Mouse (Mus musculus) C2C12 (cell line): Measurements from ENCODE around the gene Ppip5k2.

Experiments used
- CTCF ChIP-seq: IDR thresholded peaks from one replicate; pipeline ENCODE4 v1.5.1; 2011; ENCODE audit not compliant: control insufficient read depth, insufficient read depth, insufficient read length
- MAX ChIP-seq: IDR thresholded peaks from one replicate; pipeline ENCODE4 v1.6.1; 2011; ENCODE audit warnings: mild to moderate bottlenecking, control low read depth
- MYOD1 ChIP-seq: IDR thresholded peaks from one replicate; pipeline ENCODE4 v1.6.1; 2011; ENCODE audit warnings: low read depth; ENCODE audit not compliant: control insufficient read depth, insufficient read length
- MYOG ChIP-seq: IDR thresholded peaks from one replicate; pipeline ENCODE4 v1.6.1; 2011; ENCODE audit not compliant: control insufficient read depth, insufficient read length; ENCODE audit errors: extremely low read depth
- USF1 ChIP-seq: IDR thresholded peaks from one replicate; pipeline ENCODE4 v1.6.1; 2011; ENCODE audit warnings: low read depth, mild to moderate bottlenecking, control low read depth, moderate library complexity

- TF ChIP-seq CTCF: no peak
- no peak for TF ChIP-seq MYOD1
- TF ChIP-seq MAX: no peak
- TF ChIP-seq USF1: no peak
- no peak for TF ChIP-seq MYOG
These were observed 11.5 kb upstream of the Ppip5k2 start for GRCm38 (mm10) chr1:97781674-97782073.
